7 mouse cellular contexts compared by ENCODE assay signal in the genomic region with DNA sequence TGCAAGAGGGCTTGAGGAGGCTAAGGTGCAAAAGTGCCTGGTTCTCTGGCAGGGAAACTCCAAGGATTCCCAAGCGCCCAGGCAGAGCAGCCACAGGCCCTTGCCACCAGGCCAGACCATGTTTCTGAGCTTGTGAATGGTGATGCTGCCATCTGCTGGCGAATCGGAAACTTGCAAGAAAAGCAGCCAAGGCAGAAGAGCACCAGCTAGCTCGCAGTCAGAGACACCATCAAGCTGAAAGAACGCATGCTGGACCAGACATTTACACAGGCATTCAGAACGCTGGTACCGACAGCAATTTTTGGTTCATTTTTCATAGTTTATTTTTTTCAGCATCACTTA. TPM values are rescaled to one million over a fixed set of nuclear protein-coding genes. Genes with fewer than 3 reads are reported as not detected.
DNase-seq lines count a peak whose midpoint lies in the region; ATAC-seq and TF ChIP-seq lines count a peak whose summit lies in the region.

No protein-coding gene starts in this region.

- peak; percentile 92 for ATAC-seq in common myeloid progenitor, adult 5-6 weeks (replicated peaks; ENCODE audit: low read depth, poor library complexity, severe bottlenecking)
- ATAC-seq in intestine, postnatal 0 days: peak; percentile 60
- peak; percentile 79 for ATAC-seq in midbrain, embryonic 16.5 days

- H3K9ac ChIP-seq in intestine, postnatal 0 days (ENCODE audit: low read depth, low read length): no peak overlapping the region
- H3K9ac ChIP-seq in midbrain, embryonic 16.5 days (ENCODE audit: low read depth, low read length): no peak overlapping the region

- H3K27me3 ChIP-seq in intestine, postnatal 0 days (replicated peaks; ENCODE audit: control insufficient read depth, insufficient read depth, low read length): no peaks in the 10 kb centered on the region
- H3K27me3 ChIP-seq in midbrain, embryonic 16.5 days (ENCODE audit: control insufficient read depth, insufficient read depth, low read depth, low read length): no peaks in the 10 kb centered on the region

- no peak overlapping the region for H3K27ac ChIP-seq in intestine, postnatal 0 days (ENCODE audit: low read depth, low read length)
- no peak overlapping the region for H3K27ac ChIP-seq in midbrain, embryonic 16.5 days (ENCODE audit: low read length)

- no peak overlapping the region for H3K4me3 ChIP-seq in intestine, postnatal 0 days (ENCODE audit: low read depth, low read length)
- no peak overlapping the region for H3K4me3 ChIP-seq in midbrain, embryonic 16.5 days (ENCODE audit: low read depth, low read length)

- H3K9me3 ChIP-seq in intestine, postnatal 0 days (ENCODE audit: control insufficient read depth): no peaks in the 10 kb centered on the region
- no peaks in the 10 kb centered on the region for H3K9me3 ChIP-seq in midbrain, embryonic 16.5 days (replicated peaks; ENCODE audit: control insufficient read depth, low read length, poor library complexity, severe bottlenecking)

- peak; percentile 87 to 95 for DNase-seq in adrenal gland, adult (ENCODE audit: inconsistent age in 2 of 2, low spot score in 1 of 2)
- DNase-seq in gastrocnemius, adult 8-10 months (ENCODE audit: low spot score in 2 of 2): peak; percentile 44 to 67
- DNase-seq in left cerebral cortex, postnatal 25 days (ENCODE audit: low spot score in 2 of 2): peak; percentile 89 to 92
- peak; percentile 53 to 79 for DNase-seq in spleen, postnatal 10 days (ENCODE audit: low spot score in 2 of 2)

- intact Hi-C loops in left cerebral cortex, postnatal 25 days (cut with DNase I): loop anchor here (1.0 to 10.0 kb wide), 3 partner anchors 41 to 903 kb away; no protein-coding TSS in a partner anchor

- H3K4me2 ChIP-seq in intestine, postnatal 0 days (replicated peaks; ENCODE audit: low read depth): no peak overlapping the region
- no peak overlapping the region for H3K4me2 ChIP-seq in midbrain, embryonic 16.5 days (ENCODE audit: low read length)

- no peaks in the 10 kb centered on the region for H3K4me1 ChIP-seq in intestine, postnatal 0 days (replicated peaks; ENCODE audit: control insufficient read depth, insufficient read depth, low read length)
- H3K4me1 ChIP-seq in midbrain, embryonic 16.5 days (ENCODE audit: control insufficient read depth, insufficient read depth, low read length): peaks cover 2% of the 10 kb centered on the region; the same call in 1 of the 2 replicates

- TF ChIP-seq CTCF in intestine, postnatal 0 days (IDR thresholded peaks at IDR 0.05; ENCODE audit: low read depth): peak; percentile 95

- WGBS in intestine, postnatal 0 days: 15% methylated on average over 7 of the region's 7 CpGs
- 14% methylated on average over 7 of the region's 7 CpGs for WGBS in midbrain, embryonic 16.5 days

- H3K36me3 ChIP-seq in intestine, postnatal 0 days (ENCODE audit: control insufficient read depth, insufficient read depth): peaks cover 23% of the 10 kb centered on the region
- peaks cover 14% of the 10 kb centered on the region for H3K36me3 ChIP-seq in midbrain, embryonic 16.5 days (ENCODE audit: control insufficient read depth, insufficient read depth, low read length)

RNA-seq across cellular contexts. Expression of gene Zbtb49, which starts 22.8 kb away (rescaled TPM):
- total RNA-seq in common myeloid progenitor, adult 5-6 weeks (2017): 9.4 and 16.2 TPM in 2 replicates
- 1 to 10 TPM; 2.4 to 3.8 (median 3.3) TPM for total RNA-seq in gastrocnemius, adult 8-10 months (2022)
- polyA plus RNA-seq in intestine, postnatal 0 days (2015; fragmentation: Nextera tagmentation; extraction: Ambion mirVana): 2.9 and 3.6 TPM in 2 replicates
- total RNA-seq in left cerebral cortex, postnatal 25 days (2021): 10 to 100 TPM; 16.0 to 22.7 TPM
- polyA plus RNA-seq in midbrain, embryonic 16.5 days (2015; fragmentation: Nextera tagmentation; extraction: Ambion mirVana): 19.8 and 21.7 TPM in 2 replicates

RNA-seq across cellular contexts. Expression of gene Lyar, which starts 22.8 kb away (rescaled TPM):
- 144 and 145 TPM in 2 replicates for total RNA-seq in common myeloid progenitor, adult 5-6 weeks (2017)
- total RNA-seq in gastrocnemius, adult 8-10 months (2022): 10 to 100 TPM; 17.2 to 25.7 (median 19.4) TPM
- 42.1 and 42.2 TPM in 2 replicates for polyA plus RNA-seq in intestine, postnatal 0 days (2015; fragmentation: Nextera tagmentation; extraction: Ambion mirVana)
- 10 to 100 TPM; 11.0 to 11.9 TPM for total RNA-seq in left cerebral cortex, postnatal 25 days (2021)
- polyA plus RNA-seq in midbrain, embryonic 16.5 days (2015; fragmentation: Nextera tagmentation; extraction: Ambion mirVana): 35.4 and 41.9 TPM in 2 replicates

RNA-seq across cellular contexts. Expression of gene Nsg1, which starts 37.7 kb away (rescaled TPM):
- 2.3 and 2.4 TPM in 2 replicates for total RNA-seq in common myeloid progenitor, adult 5-6 weeks (2017)
- 1 to 10 TPM in 3 of 4 experiments, under 1 TPM in 1; 0.63 to 1.8 (median 1.4) TPM for total RNA-seq in gastrocnemius, adult 8-10 months (2022)
- 25.0 and 28.7 TPM in 2 replicates for polyA plus RNA-seq in intestine, postnatal 0 days (2015; fragmentation: Nextera tagmentation; extraction: Ambion mirVana)
- 100 to 1,000 TPM; 449 to 509 TPM for total RNA-seq in left cerebral cortex, postnatal 25 days (2021)
- 1,570 and 1,631 TPM in 2 replicates for polyA plus RNA-seq in midbrain, embryonic 16.5 days (2015; fragmentation: Nextera tagmentation; extraction: Ambion mirVana)

Comparison
In these comparisons a context has a peak if more than half of its experiments do, and no peak if none do; other contexts are left out.
1. RNA of gene Nsg1, which starts 37.7 kb away (total RNA-seq): 449 to 509 TPM in left cerebral cortex, postnatal 25 days; 2.3 to 2.4 TPM in common myeloid progenitor, adult 5-6 weeks and 0.63 to 1.8 TPM in gastrocnemius, adult 8-10 months; every median in the first group is over 100 times any median in the second.
2. Peak in every context shown above with its lines, with median percentiles within 50 percentile points of each other: DNase-seq and ATAC-seq.